Mouse (Mus musculus) liver, postnatal 0 days (tissue): ENCODE results near the gene Fam131b. TPM values are rescaled to one million over a fixed set of nuclear protein-coding genes. Genes with fewer than 3 reads are reported as not detected.

Source experiments
- ATAC-seq: fragments of 200-750 bp; cut with Nextera tagmentation; 2 replicates; pipeline ENCODE4 v1.8.0; 2017; ENCODE audit warnings: mild to moderate bottlenecking, moderate library complexity
- DNase-seq: peaks from one replicate; pipeline ENCODE4 v3.0.0-alpha.2; 2016
- H3K27ac ChIP-seq: fragments of 300-500 bp; sonication (generic); 2 replicates; pipeline ENCODE4 v1.5.1; 2014; ENCODE audit warnings: antibody characterized with exemption, moderate library complexity, mild to moderate bottlenecking, low read depth
- H3K27me3 ChIP-seq: fragments of 300-500 bp; sonication (generic); 2 replicates; pipeline ENCODE4 v1.6.1; 2014; ENCODE audit warnings: low read length, control low read depth, mixed read lengths; ENCODE audit not compliant: insufficient read depth
- H3K36me3 ChIP-seq: fragments of 300-500 bp; sonication (generic); replicated peaks from 2 replicates; pipeline ENCODE4 v1.6.1; 2014; ENCODE audit warnings: mild to moderate bottlenecking, control low read depth, low read length, moderate library complexity, mixed read lengths; ENCODE audit not compliant: insufficient read depth
- H3K4me1 ChIP-seq: fragments of 300-500 bp; sonication (generic); 2 replicates; pipeline ENCODE4 v1.6.1; 2014; ENCODE audit warnings: antibody characterized with exemption, mild to moderate bottlenecking, control low read depth; ENCODE audit not compliant: insufficient read depth
- H3K4me2 ChIP-seq: fragments of 300-500 bp; sonication (generic); 2 replicates; pipeline ENCODE4 v1.6.1; 2014; ENCODE audit warnings: low read depth, mild to moderate bottlenecking, low read length, moderate library complexity, mixed read lengths
- H3K4me3 ChIP-seq: fragments of 300-500 bp; sonication (generic); 2 replicates; pipeline ENCODE4 v1.5.1; 2014; ENCODE audit warnings: low read depth, low read length
- H3K9ac ChIP-seq: fragments of 300-500 bp; sonication (generic); replicated peaks from 2 replicates; pipeline ENCODE4 v1.6.1; 2014; ENCODE audit warnings: mild to moderate bottlenecking, moderate library complexity
- H3K9me3 ChIP-seq: fragments of 300-500 bp; sonication (generic); 2 replicates; pipeline ENCODE4 v1.6.1; 2016; ENCODE audit warnings: mild to moderate bottlenecking, control low read depth, low read length, mixed read lengths
- CTCF ChIP-seq: sonication (generic); IDR thresholded peaks from 2 replicates; pipeline ENCODE4 v1.5.1; 2016; ENCODE audit warnings: antibody characterized with exemption, low read depth
- EP300 ChIP-seq: IDR thresholded peaks from 2 replicates; pipeline ENCODE4 v1.6.1; 2016; ENCODE audit warnings: antibody characterized with exemption, low read depth, mild to moderate bottlenecking
- WGBS: fragments of 180-500 bp; shearing (Covaris S2); extraction: QIAGEN DNeasy Blood & Tissue Kit; methylation state at CpG from one replicate; pipeline ENCODE4 v1.1.7; 2014; ENCODE audit not compliant: insufficient replicate concordance; 5-methylcytosine and 5-hydroxymethylcytosine counted together
- polyA plus RNA-seq: library from polyadenylated mRNA; unstranded; fragments of >200 nt; fragmentation: Nextera tagmentation; extraction: Ambion mirVana; gene quantifications from 2 replicates; pipeline ENCODE4 v1.2.1, GENCODE M21; 2015

Gene Fam131b
- polyA plus RNA-seq, 1 experiment from 2014 or later, result not detected

- Histone ChIP-seq H3K9me3 (no peaks in the 10 kb centered on the region), H3K27ac (peak overlapping the region; percentile 92), H3K4me2 (peak overlapping the region; percentile 85), H3K9ac (peak overlapping the region; percentile 89), H3K27me3 (no peaks in the 10 kb centered on the region), H3K4me1 (peaks cover 9% of the 10 kb centered on the region; the same call in 1 of the 2 replicates), H3K36me3 (peaks cover 32% of the 10 kb centered on the region), H3K4me3 (peak overlapping the region; percentile 96)
- DNase-seq, result no peak
- under 1% methylated on average over 21 of the region's 21 CpGs for WGBS
- peak; percentile 26 for TF ChIP-seq CTCF
- peak; percentile 60; the same call in 1 of the 2 replicates for TF ChIP-seq EP300
- ATAC-seq, result no peak
These were observed 58.8 kb downstream of the Fam131b start for GRCm38 (mm10) chr6:42265391-42266330.

Other genes with a start within 250 kb of the Fam131b start
- not detected in 2 replicates for gene Tas2r139, start 183.7 kb downstream of the Fam131b start, polyA plus RNA-seq
- not detected in 2 replicates for gene Tas2r144, start 109.3 kb downstream of the Fam131b start, polyA plus RNA-seq
- gene Gstk1, start 78.7 kb downstream of the Fam131b start, polyA plus RNA-seq, result 20.5 and 26.7 TPM in 2 replicates
- not detected in 2 replicates for gene Tmem139, start 62.7 kb downstream of the Fam131b start, polyA plus RNA-seq
- gene Casp2, start 59.7 kb downstream of the Fam131b start, polyA plus RNA-seq, result 10.3 and 11.1 TPM in 2 replicates
- 0.09 TPM in 1 of 2 replicates, not detected in the other for gene Clcn1, start 38.0 kb downstream of the Fam131b start, polyA plus RNA-seq
- gene Zyx, start 25.0 kb upstream of the Fam131b start, polyA plus RNA-seq, result 55.3 and 57.8 TPM in 2 replicates
- gene Epha1, start 48.6 kb upstream of the Fam131b start, polyA plus RNA-seq, result 16.8 and 18.7 TPM in 2 replicates
- not detected in 2 replicates for gene Tas2r143, start 75.6 kb upstream of the Fam131b start, polyA plus RNA-seq
- gene Tas2r135, start 80.8 kb upstream of the Fam131b start, polyA plus RNA-seq, result not detected in 2 replicates
- not detected in 2 replicates for gene Tas2r126, start 109.9 kb upstream of the Fam131b start, polyA plus RNA-seq
- gene Olfr458, start 140.6 kb upstream of the Fam131b start, polyA plus RNA-seq, result not detected in 2 replicates
- not detected in 2 replicates for gene Olfr457, start 151.7 kb upstream of the Fam131b start, polyA plus RNA-seq
- gene Olfr456, start 162.6 kb upstream of the Fam131b start, polyA plus RNA-seq, result not detected in 2 replicates
- not detected in 2 replicates for gene Olfr455, start 222.9 kb upstream of the Fam131b start, polyA plus RNA-seq